Mouse (Mus musculus) stomach, postnatal 0 days (tissue): ENCODE results near the gene 9230113P08Rik.
"Not testable (repeated sequence)": the region's sequence is repeated elsewhere in the genome, so short reads cannot be mapped to it uniquely, and the experiment has no call there.

Experiments used
- CTCF ChIP-seq: IDR thresholded peaks from 2 replicates; pipeline ENCODE4 v1.5.1; 2016; ENCODE audit warnings: antibody characterized with exemption, low read depth, mild to moderate bottlenecking, moderate library complexity
- EP300 ChIP-seq: optimal IDR thresholded peaks from 2 replicates; pipeline ENCODE3; 2016; ENCODE audit warnings: antibody characterized with exemption

DNA sequence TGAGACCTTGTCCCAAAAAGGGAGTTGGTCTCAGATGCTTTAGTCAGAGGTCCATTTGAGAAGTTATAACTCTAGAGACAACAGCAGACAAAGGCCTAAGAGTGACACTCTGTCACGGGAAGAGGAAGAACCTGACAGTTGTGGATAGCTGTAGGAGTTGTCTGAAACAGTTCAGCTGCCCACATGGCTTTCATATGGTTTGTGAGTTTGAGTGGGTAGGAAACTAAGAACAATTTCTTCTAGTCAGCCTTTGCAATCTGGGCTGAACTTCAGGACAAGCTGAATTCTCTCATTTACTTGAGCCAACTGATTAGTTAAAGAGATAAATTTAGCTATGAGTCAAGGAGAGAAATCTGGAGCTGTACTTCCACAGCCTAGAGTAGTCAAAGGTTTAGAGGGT is 15.1 kb upstream of the 9230113P08Rik start:
- TF ChIP-seq EP300, CTCF: not testable (repeated sequence)
